Mouse (Mus musculus) MEL (cell line): ENCODE measurements around the gene Nyap2.

Experiments used
- CHD2 ChIP-seq: IDR thresholded peaks from 2 replicates; pipeline ENCODE4 v1.6.1; 2011; ENCODE audit warnings: low read length, improper control_type of control experiment
- E2F4 ChIP-seq: IDR thresholded peaks from 2 replicates; pipeline ENCODE4 v1.6.1; 2011; ENCODE audit warnings: low read depth, low read length, improper control_type of control experiment, borderline replicate concordance
- EP300 ChIP-seq, 2 experiments: IDR thresholded peaks; 2 replicates each; pipeline ENCODE4 v1.6.1; 2011; ENCODE audit warnings: improper control_type of control experiment in 2 of 2, low read length in 2 of 2, low read depth in 1 of 2, mild to moderate bottlenecking in 1 of 2
- ETS1 ChIP-seq: IDR thresholded peaks from 2 replicates; pipeline ENCODE4 v1.6.1; 2012; ENCODE audit warnings: low read depth, mild to moderate bottlenecking, inconsistent platforms, low read length, improper control_type of control experiment, moderate library complexity
- GABPA ChIP-seq: IDR thresholded peaks from 2 replicates; pipeline ENCODE4 v1.6.1; 2012; ENCODE audit warnings: low read depth, mild to moderate bottlenecking, inconsistent platforms, low read length, improper control_type of control experiment, moderate library complexity
- GATA1 ChIP-seq: IDR thresholded peaks from 2 replicates; pipeline ENCODE4 v1.6.1; 2011; ENCODE audit warnings: low read depth, low read length, improper control_type of control experiment
- MAFK ChIP-seq: IDR thresholded peaks from 2 replicates; pipeline ENCODE4 v1.6.1; 2011; ENCODE audit warnings: low read depth, mild to moderate bottlenecking, low read length, improper control_type of control experiment, borderline replicate concordance
- MEF2A ChIP-seq: IDR thresholded peaks from 2 replicates; pipeline ENCODE4 v1.6.1; 2014; ENCODE audit warnings: low read depth, mild to moderate bottlenecking, inconsistent platforms, low read length, improper control_type of control experiment; ENCODE audit not compliant: poor library complexity, insufficient replicate concordance, severe bottlenecking; ENCODE audit errors: extremely low read depth
- MXI1 ChIP-seq: IDR thresholded peaks from 2 replicates; pipeline ENCODE4 v1.6.1; 2011; ENCODE audit warnings: mild to moderate bottlenecking, low read depth, low read length, improper control_type of control experiment
- POLR2A ChIP-seq, 2 experiments: IDR thresholded peaks; 2 replicates each; pipeline ENCODE4 v1.6.1; 2011 to 2012; ENCODE audit warnings: low read length in 2 of 2, mild to moderate bottlenecking in 2 of 2, control low read depth in 1 of 2, improper control_type of control experiment in 1 of 2, low read depth in 1 of 2, moderate library complexity in 1 of 2; ENCODE audit not compliant: control insufficient read depth in 1 of 2, insufficient read depth in 1 of 2, poor library complexity in 1 of 2
- POLR2AphosphoS2 ChIP-seq: IDR thresholded peaks from 2 replicates; pipeline ENCODE4 v1.6.1; 2011; ENCODE audit warnings: low read length, improper control_type of control experiment
- USF2 ChIP-seq, 2 experiments: IDR thresholded peaks; 2 replicates each; pipeline ENCODE4 v1.6.1; 2011 to 2012; ENCODE audit warnings: improper control_type of control experiment in 2 of 2, low read length in 2 of 2, borderline replicate concordance in 1 of 2, inconsistent platforms in 1 of 2, low read depth in 1 of 2, mild to moderate bottlenecking in 1 of 2; ENCODE audit not compliant: insufficient read depth in 1 of 2

- no peak for TF ChIP-seq E2F4
- TF ChIP-seq POLR2A (IDR thresholded peaks at IDR 0.05; ENCODE audit: control insufficient read depth in 1 of 2, insufficient read depth in 1 of 2, low read depth in 1 of 2, low read length in 2 of 2, poor library complexity in 1 of 2), result no peak
- TF ChIP-seq EP300 (IDR thresholded peaks at IDR 0.05; ENCODE audit: low read depth in 1 of 2, low read length in 2 of 2), result no peak
- no peak for TF ChIP-seq MEF2A
- TF ChIP-seq ETS1, result no peak
- TF ChIP-seq GABPA, result no peak
- no peak for TF ChIP-seq USF2 (IDR thresholded peaks at IDR 0.05; ENCODE audit: borderline replicate concordance in 1 of 2, insufficient read depth in 1 of 2, low read depth in 1 of 2, low read length in 2 of 2)
- TF ChIP-seq CHD2, result no peak
- TF ChIP-seq MXI1, result no peak
- no peak for TF ChIP-seq MAFK
- TF ChIP-seq GATA1, result no peak
- no peak for TF ChIP-seq POLR2AphosphoS2
Observed at GRCm38 (mm10) chr1:81303389-81303788, 226.6 kb downstream of the Nyap2 start.
